Mouse (Mus musculus) layer of hippocampus, adult 9-11 months (tissue): ENCODE data around the gene Cxcl1.
"Not testable (repeated sequence)": the region's sequence is repeated elsewhere in the genome, so short reads cannot be mapped to it uniquely, and the experiment has no call there.

ENCODE experiments used
- DNase-seq: peaks from one replicate; pipeline ENCODE4 v3.0.0; 2022

Gene Cxcl1

DNA sequence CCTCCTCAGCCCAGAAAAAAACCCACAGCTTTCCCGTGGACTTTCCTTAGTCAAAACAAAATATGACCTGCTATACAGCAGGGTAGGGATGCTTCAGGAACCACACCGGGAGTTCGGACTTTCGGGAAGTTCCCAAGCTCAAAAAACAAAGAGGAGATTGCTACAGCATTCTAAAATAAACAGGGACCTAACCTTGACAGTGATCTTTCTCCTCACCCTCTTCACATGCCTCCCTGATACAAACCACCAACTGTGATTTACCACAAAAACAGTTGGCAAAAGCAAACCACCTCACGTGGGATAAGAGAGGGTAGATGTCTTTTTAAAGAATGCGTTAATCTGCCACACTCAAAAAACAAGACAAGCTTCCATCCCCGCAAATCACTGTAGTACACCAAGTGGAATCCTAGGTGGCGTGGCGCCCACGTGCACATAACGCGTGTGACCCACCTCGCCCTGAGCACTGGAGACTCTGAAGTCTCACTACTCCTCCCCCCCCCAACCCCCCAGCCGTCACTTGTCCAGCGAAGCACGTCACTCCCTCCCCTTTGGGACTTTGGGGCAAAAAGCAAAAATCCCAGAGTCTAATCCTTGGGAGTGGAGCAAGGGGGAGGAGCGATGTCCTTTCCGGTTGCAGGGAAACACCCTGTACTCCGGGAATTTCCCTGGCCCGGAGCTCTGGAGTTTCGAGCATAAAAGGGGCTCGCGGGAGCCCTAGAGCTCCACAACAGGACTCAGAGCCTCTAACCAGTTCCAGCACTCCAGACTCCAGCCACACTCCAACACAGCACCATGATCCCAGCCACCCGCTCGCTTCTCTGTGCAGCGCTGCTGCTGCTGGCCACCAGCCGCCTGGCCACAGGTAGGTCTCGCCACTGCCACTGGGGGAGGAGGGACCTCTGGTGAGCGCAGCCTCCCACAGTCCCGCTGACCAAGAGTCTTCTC, at the start of gene Cxcl1:
Cxcl1 (plus strand) TSS at position 723 of the 945 bp plus-strand sequence.
- no peak for DNase-seq

DNA sequence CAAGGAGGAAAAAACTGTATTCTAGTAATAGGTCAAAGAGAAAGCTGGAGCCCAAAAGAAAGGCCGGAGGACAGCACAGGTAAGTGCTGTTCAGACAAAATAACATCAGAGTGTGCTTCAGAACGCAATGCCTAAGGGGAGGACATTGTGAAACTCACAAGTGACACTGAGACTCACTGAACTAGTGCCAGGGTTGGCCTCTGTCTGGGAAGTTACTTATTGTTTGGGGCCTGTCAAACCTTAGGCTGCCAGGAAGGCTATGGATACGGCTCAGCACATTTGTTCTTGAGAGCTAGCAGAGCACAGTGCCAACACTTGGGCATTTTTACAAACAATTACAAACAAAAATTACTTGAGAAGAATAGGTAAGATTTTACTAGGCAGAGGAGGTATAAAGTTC, 47.1 kb upstream of the Cxcl1 start:
- no peak for DNase-seq

DNA sequence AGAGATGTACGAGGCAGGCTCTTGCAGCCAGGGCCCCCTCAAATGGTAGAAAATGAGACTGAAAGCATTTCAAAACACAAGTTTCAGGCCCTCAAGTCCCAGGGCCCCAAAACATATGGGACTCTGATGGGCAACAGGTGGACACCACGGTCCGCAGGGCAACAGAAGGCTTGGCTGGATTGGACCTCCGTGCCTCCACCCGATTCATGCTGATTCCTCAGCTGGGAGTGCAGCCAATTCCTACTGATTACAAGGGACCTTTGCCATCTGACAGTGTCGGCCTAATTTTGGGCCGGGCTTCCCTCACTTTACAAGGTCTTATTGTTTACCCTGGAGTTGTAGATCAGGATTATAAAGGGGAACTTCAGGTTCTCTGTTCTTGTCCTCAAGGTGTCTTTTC, 40.9 kb upstream of the Cxcl1 start:
- DNase-seq, result not testable (repeated sequence)

DNA sequence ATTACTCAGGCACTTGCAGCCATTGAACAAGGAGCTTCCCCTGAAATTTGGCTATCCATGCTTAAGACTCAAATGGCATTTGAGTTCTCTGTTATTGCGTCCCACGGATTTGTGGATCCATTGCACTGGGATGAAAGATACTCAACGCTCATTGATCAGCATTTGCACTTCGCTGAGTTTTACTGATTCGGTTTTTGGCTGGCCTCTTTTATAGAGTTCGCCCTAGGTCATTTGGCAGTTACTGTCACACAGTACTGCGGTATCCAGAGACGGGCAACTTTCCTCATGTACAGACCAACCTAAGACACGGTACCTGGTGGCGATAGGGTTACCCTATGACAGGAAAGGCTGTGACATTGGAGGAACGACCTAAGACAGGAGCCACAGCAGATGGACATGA, 39.6 kb upstream of the Cxcl1 start:
- not testable (repeated sequence) for DNase-seq

DNA sequence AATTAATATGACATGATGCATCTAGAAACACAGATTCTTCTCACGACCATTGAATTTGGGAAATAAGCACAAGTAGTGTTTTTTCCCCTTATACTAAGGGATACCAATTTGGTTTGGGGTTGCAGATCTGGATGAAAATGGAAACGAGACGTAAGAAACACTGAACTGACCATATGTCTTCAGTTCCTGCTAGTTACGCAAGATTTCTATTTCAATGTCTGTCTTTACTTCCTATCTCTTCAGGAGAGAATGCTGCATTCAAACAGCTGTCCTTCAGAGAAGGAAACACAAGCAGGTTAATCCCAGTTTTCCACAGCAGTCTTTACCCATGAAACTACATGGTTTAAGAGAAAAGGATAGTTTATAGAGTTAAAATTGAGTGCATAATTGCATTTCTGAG, 37.8 kb upstream of the Cxcl1 start:
- DNase-seq, result no peak

DNA sequence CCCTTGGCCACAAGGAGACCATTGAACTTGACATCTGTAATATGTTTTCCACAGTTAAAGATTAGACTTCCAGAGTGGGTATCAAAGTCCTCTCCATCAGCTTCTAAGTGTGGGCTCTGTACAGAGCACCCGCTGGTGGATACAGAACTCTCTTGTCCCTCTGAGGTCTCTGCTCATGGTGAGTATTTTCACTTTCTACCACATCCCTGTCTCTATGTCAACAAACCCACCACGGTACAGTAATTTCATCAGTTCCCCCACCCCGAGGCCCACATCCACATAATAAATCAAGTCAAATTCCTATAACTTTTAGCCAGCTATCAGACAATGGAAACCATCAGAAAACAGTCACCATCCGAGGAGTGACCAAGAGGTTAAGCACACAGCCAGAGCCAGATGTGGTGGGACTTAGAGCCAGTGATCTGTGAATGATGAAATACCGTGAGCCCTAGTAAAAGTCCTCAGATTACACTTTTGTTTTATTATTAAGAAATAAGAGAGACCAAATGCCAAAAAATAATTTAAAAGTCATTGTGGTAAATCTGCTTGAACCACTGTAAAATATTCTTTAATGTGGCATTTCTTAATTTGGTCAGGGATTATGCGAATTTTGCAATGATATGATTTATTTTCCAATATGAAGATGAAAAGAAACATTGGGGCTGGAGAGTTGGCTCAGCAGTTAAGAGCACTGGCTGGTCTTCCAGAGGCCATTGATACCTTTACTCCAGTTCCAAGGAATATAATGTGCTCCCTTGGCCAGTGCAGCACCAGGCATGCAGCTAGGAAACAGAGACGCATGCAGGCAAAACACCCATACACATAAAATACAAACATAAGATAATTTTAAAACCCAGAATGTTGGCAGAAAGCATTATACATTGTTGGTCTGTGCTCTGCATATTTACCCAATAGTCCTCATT, 35.5 kb upstream of the Cxcl1 start:
- no peak for DNase-seq

DNA sequence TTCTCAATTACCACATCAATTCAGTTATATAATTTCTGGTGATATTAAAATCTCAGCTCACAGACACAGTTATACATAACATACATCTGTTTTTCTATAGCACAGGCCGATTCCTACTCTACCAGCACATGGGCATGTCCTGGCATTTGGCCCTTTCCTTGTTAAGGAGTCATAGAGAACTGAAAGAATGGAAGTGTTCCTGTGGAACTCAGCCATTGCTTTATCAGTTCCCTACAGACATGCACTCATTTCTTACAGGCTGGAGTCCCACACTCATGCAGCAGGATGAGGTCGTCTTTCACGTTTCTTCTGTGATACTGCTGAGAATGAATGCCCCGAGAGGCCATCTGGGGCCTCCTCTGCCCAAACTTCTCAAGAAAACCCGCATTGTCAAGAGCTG, 33.6 kb upstream of the Cxcl1 start:
- no peak for DNase-seq

DNA sequence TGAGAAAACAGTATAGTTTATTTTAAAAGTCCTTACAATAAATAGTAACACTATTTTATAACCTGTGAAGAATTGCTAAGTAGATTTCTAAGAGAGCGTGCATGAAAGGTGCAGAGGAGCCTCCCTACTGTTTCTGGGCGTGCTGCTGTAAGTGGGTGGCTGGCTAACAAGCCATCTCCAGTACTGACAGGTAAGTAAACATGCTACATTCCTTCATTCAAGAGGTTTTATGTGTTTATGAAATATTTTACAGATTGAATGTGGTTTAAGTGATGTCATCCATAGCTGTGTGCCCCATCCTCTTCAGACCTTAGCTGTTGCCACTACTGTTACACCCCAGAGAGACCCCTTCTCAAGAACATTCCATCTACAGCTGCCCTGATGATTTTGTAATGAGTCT, 32.6 kb upstream of the Cxcl1 start:
- DNase-seq, result no peak

DNA sequence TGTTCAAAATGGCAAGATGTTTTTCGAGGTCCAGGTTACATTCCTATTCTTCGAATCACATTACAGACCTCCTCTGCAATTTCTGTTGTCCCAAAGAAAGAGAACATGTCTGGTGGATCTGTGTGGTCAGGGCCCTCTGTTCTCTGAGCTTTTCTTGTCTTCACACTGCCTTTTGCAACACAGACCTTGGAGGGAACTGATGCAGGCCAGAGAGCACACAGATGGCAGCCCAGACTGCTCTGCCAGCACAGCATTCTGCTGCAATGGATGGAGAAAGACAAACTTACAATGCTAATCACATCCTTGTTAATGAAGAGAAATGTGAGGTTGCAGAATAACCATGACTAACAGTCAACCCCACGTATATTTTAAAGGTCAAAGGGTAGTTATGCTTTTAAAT, 32.0 kb upstream of the Cxcl1 start:
- peak; percentile 26 for DNase-seq

DNA sequence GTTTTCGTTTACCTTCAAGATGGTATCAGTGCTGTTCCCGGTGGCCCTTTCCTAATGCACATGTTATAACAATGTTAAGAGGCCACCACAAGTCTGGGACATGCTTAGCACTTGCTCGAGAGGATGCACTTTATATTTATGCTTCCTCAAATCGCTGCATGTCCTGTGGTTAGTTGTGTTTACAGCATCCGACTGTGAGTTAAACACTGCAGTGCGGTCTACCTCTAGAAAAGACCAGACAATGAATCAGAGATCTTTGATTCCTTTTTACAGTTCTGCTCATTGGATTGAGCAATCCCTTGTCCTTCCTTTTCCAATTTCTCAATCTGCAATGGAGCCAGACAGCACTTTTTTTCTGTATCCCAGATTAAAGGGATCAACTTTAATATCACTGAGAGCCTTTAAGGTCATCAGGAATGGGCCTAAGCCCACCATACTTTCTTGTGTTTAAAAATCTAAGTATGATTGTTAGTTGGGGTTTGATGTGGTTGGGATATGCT, 29.1 kb upstream of the Cxcl1 start:
- no peak for DNase-seq

DNA sequence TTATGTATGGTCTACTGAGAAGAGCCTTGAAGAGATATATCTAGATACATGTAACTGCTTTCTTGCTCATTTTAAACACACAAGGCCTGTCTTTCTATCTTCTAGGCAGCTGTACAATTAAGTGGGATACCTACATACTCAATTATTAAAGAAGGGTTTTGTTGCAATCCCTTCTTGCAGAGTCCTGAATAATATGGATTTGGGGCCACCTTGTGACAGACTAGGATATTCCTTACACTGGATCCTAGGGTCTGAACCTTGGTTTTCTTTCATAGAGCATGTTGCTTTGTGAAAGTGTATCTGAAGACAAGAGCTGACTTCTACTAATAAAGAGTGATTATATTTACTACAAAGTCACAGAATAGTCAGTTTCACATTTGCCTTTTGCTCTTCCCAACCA, 24.3 kb upstream of the Cxcl1 start:
- DNase-seq, result no peak

DNA sequence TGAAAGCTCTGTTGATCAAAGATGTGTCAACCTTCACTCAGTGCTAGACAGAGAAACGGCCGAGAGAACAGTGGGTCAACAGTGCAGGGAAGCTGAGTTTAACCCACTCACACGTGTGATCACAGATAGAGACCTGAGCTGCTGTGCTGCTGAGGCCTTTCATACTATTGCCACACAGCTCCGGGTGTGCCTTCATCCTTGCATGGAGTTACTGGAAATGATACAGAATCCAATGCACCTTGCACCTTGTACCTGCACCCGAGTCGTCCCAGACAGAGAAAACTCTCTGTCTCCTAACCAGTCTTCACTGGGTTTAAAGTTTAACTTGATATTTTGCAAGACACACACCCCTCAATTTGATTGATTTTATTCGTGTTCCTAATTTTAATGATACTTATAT, 18.7 kb upstream of the Cxcl1 start:
- no peak for DNase-seq

DNA sequence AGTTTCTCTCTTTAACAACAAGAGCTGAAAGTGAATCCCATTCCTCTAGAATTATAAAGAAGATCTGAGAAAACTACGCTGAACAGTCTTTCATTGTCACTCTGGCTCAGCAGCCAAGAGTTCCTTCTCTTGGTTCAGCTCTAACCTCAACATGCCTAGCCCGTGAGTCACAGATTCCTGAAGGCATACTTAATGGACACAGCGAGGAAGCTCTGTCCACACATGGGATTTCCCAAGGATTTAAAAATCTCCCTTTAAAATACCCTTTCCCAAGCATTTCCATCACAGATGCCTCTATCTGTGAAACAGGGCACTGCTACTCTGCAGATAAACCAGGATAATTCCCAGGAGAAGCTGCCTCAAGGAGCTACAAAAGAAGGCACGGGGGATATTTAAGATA, 15.0 kb upstream of the Cxcl1 start:
- no peak for DNase-seq

DNA sequence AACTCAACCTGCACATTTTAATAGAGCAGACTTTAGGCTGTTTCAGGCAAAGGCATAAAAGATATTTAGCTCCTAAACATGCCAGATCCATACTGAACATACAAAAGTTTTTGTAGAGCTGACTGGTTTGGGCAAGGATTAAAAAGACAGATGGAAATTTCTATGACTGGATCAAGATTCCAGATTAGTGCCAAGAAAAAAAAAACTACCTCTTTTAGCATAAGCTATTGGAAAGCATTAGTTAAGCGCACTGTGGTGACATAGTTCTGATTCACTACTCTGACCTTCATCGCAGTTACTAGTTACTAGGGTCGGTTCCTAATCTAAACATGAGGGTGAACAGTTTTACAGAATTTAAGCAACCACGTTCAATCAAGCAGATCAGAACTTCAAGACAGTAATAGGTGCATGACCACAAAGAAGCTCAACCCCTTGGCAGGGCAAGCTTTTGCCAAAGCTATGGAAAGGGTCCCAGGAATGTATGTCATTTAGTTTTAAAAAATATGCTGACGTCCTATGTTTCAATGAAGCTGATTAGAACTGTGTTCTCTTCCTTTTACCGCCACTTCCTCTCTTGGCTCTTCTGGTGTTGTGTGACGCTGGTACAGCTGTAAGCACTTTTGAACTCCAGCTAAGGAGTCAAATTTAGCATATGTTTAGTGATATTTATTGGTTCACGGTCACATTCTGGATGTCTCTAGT, 14.4 kb upstream of the Cxcl1 start:
- no peak for DNase-seq

DNA sequence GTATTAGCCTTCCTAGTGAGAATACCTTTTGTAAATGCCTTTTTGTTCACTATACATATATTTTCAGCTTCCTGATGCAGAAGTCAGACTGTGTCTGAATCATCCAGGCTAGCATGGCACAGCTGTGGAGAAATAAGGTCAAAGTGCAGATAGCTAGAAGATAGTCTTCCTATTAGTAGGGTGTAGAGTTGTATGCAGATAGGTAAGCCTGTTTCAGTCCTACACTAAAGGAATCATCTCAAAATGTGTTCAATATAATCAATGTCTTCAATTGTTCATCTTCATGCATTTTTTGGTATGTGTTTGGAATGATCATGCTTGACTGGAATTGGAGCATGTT, 13.9 kb upstream of the Cxcl1 start:
- no peak for DNase-seq

DNA sequence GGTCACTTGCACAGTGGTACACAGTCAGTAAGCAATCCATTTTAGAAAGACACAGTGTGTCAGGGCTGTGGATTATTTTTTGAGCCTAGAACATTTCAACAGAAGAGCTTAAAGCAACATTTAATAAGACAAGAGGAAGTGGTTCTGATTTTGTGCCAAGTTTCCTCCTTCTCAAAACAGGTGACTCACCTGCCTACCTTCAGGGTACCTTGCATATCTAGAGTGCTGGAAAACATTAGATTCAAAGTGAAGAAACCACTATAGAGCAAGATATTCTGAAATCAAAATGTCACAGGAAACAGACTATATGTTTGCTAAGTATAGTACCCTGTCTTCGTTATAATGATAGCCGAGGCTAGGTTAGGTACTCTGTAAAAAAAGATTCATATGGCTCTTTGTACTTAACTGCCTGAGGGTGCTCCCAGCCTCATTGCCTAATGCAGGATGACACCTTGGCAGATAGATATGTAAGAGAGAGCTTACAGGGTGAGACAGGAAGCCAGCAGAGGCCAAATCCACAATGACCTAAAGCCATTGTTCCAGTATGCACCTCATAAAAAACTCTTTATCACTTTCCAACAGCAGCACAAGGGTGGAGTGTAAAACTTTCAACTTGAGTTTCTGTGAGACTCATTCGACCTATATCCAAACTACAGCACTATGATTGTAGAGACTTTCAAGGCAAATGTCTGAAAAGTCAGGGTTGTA, 11.6 kb upstream of the Cxcl1 start:
- no peak for DNase-seq

DNA sequence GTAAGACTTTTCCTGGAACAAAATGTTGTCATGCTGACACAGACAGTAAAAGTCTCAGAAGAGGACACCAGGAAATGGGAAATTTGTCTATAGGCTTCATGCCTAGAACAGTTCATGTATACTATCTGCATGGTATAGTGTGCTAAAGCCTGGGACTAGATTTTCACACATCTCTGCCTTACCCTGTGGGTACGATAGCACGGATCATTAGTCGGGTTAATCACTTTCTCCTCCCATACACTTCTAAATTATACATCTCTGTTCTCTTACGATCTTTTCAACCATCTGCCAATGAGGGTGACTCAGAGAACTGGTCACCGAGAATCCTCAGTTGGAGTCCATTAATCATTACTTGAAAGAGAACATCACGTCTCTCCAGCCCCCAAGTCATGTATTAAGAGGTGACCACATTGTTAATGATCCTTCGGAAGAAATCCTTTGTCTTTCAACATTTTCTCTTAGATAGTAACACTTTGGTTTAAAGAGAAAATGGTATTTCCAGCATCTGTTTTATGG, 10.6 kb upstream of the Cxcl1 start:
- DNase-seq, result no peak

DNA sequence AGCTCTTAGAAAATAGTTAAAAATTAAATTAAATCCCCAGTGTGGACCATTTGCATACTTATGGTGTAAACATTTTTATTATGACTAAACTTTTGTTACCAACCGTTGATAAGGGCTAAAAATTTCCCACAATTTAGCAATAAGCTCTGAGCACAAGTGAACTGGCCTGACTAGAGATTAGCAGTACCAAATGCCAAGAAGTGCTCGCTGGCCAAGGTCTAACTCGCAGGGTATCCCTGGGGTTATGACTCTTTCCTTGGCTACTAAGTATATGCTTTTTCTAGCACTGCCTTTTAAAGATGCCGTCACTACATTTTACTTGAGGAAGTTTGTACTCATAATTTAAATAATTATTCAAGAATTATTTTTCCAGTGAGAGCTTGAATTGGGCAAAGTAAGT, 10.0 kb upstream of the Cxcl1 start:
- no peak for DNase-seq

DNA sequence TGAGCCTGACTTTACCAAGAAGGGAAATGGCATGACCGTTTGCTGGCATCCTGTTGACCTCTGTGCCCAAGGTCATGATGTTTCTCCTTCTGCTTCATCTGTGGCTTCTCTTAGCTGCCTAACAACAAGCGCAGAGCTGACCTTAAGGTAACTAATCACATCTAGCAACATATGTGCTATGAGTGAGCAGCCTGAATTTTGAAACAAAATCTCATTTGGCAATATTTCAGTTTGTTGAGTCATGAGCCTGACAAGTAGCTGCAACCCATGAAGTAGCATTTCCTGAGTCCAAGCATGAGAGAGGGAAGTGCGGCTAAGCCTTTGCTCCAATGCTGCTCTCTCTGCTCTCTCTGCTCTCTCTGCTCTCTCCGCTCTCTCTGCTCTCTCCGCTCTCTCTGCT, 9.4 kb upstream of the Cxcl1 start:
- DNase-seq, result peak; percentile 4

DNA sequence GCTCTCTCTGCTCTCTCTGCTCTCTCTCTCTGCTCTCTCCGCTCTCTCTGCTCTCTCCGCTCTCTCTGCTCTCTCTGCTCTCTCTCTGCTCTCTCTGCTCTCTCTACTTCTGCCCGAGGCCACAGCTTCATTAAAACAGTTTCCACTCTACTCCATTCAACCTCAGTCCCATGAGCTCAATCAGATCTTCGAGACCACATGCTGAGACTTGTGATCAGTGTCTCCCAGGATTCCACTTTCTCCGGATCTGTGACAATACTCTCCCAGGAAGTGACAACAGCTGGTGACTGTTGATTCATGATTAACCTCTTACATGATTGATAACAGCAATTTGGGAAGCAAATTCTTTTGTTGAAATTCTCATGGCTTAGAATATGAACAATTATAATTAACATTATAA, 8.9 kb upstream of the Cxcl1 start:
- DNase-seq, result no peak

DNA sequence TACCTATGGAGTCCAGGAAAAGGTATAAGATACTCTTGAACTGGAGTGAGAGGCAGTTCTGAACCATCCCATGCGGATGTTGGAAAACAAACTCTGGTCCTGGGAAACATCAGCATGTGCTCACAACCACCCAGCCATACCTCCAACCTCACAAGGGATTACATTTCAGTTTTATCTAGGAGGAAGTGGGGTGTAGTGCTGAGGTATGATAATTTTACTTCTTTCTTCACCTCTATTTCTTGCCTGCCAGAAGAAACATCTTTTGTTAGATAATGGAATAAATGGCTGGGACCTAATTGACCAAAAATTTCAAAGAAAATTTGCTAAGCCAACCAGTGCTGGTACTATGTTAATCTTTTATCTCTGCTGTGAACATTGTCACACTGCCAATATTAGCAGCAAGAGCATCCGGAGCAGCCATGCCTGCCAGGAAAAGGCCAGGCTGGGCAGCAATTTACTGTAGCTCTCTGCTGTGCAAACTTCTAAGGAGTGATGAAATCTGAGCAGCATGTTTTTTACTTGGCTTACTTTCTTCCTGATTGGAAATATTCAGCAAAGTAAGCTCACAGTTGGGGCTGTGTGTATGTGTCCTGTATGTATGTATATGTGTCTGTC, 6.3 kb upstream of the Cxcl1 start:
- no peak for DNase-seq

DNA sequence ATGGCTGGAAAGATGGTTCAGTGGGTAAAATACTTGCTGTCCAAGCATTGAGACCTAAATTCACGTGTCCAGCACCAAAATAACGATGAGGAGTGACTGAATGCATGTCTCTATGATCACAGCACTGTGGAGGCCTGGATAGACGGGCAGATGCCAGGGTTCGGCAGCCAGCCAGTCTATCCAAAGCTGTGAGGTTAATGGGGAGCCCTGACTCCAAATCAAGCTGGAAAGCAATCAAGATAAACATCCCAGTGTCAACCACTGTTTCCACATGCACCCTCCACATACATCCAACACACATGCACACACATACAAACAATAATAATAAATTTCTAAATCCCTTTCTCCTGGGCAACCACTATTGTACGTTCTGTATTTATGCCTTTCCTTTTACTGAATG, 2.4 kb upstream of the Cxcl1 start:
- DNase-seq, result no peak
